Mouse (Mus musculus) natural killer cell, adult 2 months (primary cell): ENCODE measurements around the gene Iqgap1.

Experiments
- DNase-seq, 2 experiments: peaks; one replicate each; pipeline ENCODE4 v3.0.0; 2022; ENCODE audit warnings: low spot score in 2 of 2

The Iqgap1 gene

GRCm38 (mm10) chr7:80670889-80671288, 154.9 kb downstream of the Iqgap1 start:
- DNase-seq, result no peak

- DNase-seq, result no peak
Measured at GRCm38 (mm10) chr7:80667190-80667589, 158.6 kb downstream of the Iqgap1 start.

- DNase-seq, result no peak
Measured at GRCm38 (mm10) chr7:80666198-80666915, 159.4 kb downstream of the Iqgap1 start.
